Mouse (Mus musculus) R1 (cell line): ENCODE measurements around the gene Luzp4.
"Not testable (repeated sequence)": the region's sequence is repeated elsewhere in the genome, so short reads cannot be mapped to it uniquely, and the experiment has no call there.

ENCODE experiments used
- DNase-seq: peaks from one replicate; pipeline ENCODE4 v3.0.0-alpha.2; 2018; ENCODE audit warnings: low read depth, low spot score

Gene Luzp4

DNA sequence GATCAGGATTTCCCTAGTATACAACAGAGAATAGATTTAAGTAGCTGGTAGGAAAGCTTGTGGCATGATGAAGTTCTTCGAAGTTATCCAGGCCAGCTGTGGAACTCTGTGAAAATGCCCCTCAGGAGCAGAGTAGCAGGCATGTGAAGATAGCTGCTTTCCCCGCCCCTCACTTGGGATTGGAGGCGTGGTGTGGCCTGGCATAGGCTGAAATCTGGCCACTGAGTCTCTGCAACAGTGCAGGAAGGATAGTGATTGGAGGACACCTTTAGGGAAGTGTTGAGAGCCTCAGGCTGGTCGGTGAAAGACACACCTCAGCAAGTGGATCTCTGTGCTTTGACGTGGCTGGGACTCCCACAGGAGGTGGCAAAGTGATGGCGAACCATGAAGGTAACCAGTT, at the start of gene Luzp4:
Gene Luzp4 (plus strand): TSS at position 301 of the 400 bp plus-strand sequence.
- not testable (repeated sequence) for DNase-seq

DNA sequence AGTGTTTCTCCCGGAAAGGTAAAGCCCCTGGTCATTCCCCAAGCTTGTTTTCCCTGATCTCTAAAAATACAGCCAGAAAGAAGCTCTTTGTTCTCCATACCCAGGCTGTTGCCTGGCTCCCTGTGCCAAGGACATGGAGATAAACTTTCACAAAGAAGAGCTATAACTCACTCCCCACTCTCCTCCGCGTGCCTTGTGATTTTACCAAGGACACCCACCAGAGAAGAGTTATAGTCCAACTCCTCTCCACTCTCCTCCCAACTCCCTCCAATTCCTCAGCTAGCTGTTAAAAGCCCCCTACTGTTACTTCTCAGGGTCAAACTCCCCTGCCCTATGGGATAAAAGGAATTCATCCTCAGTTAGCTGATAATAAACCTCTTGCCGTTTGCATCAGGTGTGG, 15.6 kb upstream of the Luzp4 start:
- DNase-seq = not testable (repeated sequence)
